Mouse (Mus musculus): ENCODE data around the gene Krt6b.
"Not testable (repeated sequence)": the region's sequence is repeated elsewhere in the genome, so short reads cannot be mapped to it uniquely, and the experiment has no call there.

Krt6b gene

DNA sequence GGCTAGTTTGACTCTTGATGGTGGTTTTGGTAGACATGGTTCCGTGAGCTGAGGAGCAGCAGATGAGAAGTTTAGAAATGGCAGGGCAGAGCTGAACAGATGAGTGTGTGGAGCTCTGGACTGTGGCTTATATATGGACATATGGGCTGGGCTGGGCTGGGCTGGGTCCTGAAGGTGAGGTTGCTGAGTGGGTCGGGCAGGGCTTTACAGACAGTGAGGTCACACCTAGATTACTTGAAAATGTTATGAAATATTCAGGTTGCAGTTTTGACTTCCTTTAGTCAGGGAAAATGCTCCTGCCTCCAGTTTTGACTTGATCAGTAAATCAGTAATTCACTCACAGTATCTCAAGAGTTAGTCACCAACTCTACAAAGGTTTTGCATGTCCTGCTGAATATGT is at the start of gene Krt6b:
Gene Krt6b, minus strand, starts transcription at position 101 of the 400 bp plus-strand sequence.
- no peak for DNase-seq (ENCODE audit: low spot score)

- no peak for DNase-seq (ENCODE audit: low spot score)
These were observed 44.6 kb upstream of the Krt6b start for GRCm38 (mm10) chr15:101724686-101725085.

DNA sequence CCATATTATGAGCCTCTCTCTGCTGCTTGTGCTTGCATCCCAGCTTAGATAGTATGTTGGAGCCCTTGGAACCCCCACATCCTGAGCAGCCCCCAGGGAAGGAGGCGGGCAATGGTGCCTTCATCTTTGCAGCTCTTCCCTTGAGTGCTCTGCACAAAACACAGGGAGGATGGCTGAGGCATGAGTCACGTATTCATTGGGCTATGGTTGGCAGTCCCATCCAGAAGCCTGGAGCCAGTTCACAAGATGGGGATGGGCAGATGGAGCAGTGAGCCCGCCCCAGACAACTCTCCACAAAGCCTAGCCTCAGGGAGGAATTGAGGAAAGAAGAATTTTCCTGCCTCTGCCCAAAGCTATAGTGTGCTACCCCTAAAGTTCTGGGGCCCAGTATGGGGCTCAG is 35.7 kb upstream of the Krt6b start:
- no peak for DNase-seq (ENCODE audit: low spot score)

DNA sequence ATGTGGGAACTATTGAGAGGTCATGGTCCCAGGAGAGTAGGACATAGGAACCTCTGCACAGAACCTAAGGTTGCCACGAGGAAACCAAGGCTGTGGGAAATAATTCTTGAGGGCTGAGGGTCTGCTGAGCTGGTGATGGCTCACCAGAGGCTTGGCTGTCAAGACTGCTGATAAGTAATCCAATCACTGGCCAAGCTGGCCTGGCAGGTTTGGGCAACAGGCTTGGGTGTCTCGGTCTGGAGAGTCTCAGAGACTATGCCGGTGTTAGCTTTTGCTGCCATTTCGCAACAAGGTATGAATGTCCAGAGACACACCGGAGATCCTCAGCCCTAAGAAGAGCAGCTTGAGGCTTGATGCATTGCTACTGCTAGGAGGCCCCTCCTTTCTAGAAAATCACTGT is 34.3 kb upstream of the Krt6b start:
- no peak for DNase-seq (ENCODE audit: low spot score)

DNA sequence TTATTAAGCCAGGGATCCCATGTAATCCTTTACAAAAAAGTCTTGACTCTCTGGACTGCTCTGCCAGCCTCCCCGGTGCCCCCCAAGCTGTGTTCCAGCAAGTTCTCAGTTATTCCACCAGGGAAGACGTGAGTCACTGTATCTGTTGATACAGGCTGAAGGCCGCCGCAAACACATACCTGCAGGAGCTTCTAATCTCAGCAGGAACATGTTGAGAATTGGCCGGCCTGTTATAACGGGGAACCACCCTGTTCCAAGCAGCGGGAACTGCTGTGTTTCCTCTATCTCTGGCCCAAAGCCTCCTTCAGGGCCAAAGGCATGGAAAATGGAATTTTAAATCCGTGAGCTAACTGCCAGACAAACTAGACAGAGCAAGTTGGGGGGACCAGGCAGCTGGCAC is 33.6 kb upstream of the Krt6b start:
- no peak for DNase-seq (ENCODE audit: low spot score)

DNA sequence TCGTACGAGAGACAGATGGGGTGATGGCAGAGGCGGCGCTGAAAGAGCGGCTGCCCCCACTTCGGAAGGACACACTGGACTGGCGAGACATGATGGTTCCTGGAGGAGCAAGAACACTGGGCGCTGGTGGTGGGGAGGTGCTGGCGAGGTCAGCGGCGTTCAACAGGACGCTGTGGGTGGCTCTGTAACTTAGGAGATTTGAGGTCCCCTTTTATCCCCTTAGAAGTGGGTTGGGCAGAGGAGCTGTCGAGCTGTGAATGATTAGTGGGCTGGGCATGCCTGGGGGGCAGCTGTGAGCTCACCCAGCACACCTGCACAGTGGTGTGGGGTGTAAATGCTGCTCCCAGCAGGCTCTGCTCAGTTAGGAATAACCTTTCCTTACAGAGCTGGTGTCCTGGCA is 32.6 kb upstream of the Krt6b start, which contains the start of gene Krt5:
Gene Krt5, minus strand, starts transcription at position 179 of the 400 bp plus-strand sequence.
- no peak for DNase-seq (ENCODE audit: low spot score)

DNA sequence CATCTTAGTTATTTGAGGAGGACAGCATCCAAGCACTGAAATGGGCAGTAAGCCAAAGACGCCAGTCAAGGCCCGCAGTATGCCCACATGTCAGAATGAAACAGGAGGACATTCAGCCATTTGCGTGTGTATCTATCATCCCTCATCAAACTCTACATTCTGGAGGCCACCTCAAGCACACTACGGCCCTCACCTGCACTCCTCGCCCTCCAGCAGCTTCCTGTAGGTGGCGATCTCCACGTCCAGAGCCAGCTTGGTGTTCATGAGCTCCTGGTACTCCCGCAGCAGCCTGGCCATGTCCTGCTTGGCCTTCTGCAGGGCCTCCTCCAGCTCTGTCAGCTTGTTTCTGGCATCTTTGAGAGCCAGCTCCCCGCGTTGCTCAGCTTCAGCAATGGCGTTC is 28.6 kb upstream of the Krt6b start:
- peak; percentile 8 for DNase-seq (ENCODE audit: low spot score)

GRCm38 (mm10) chr15:101707454-101707853 is 27.4 kb upstream of the Krt6b start:
- no peak for DNase-seq (ENCODE audit: low spot score)

DNA sequence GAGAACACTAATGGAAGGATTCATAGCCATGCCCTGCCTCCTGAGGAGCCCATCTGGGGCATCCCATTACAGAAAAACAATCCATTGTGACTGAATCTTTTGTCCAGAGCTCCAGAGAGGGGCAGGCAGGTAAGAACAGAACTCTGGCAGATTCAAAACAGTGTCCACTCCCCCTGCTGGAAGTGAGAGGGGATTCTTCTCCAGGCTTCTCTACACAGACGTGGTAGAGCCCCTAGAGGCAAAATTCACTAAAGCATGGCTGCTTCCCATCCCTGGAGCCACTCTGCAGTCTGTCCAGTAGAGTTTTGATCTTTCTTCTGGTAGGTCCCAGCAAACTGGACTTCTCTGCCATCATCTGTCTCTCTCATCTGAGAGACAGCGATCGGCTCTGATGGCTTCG is 24.0 kb upstream of the Krt6b start:
- DNase-seq (ENCODE audit: low spot score), result peak; percentile 76

GRCm38 (mm10) chr15:101702380-101702779 is 22.3 kb upstream of the Krt6b start:
- peak; percentile 13 for DNase-seq (ENCODE audit: low spot score)

GRCm38 (mm10) chr15:101699866-101700265 is 19.8 kb upstream of the Krt6b start:
- DNase-seq (ENCODE audit: low spot score), result no peak

GRCm38 (mm10) chr15:101699192-101699591 is 19.1 kb upstream of the Krt6b start:
- DNase-seq (ENCODE audit: low spot score), result no peak

- DNase-seq (ENCODE audit: low spot score), result peak; percentile 8
These were observed 17.5 kb upstream of the Krt6b start for GRCm38 (mm10) chr15:101697326-101698188.

- no peak for DNase-seq (ENCODE audit: low spot score)
These were observed 14.1 kb upstream of the Krt6b start, which contains the start of gene Krt6a for GRCm38 (mm10) chr15:101694207-101694606. Gene Krt6a, minus strand, starts transcription at chr15:101694307.

- not testable (repeated sequence) for DNase-seq (ENCODE audit: low spot score)
These were observed 10.4 kb upstream of the Krt6b start for GRCm38 (mm10) chr15:101690460-101690859.

- DNase-seq (ENCODE audit: low spot score), result no peak
These were observed 8.1 kb upstream of the Krt6b start for GRCm38 (mm10) chr15:101688161-101688560.

GRCm38 (mm10) chr15:101675978-101676377 is 4.1 kb downstream of the Krt6b start:
- DNase-seq (ENCODE audit: low spot score), result no peak

DNA sequence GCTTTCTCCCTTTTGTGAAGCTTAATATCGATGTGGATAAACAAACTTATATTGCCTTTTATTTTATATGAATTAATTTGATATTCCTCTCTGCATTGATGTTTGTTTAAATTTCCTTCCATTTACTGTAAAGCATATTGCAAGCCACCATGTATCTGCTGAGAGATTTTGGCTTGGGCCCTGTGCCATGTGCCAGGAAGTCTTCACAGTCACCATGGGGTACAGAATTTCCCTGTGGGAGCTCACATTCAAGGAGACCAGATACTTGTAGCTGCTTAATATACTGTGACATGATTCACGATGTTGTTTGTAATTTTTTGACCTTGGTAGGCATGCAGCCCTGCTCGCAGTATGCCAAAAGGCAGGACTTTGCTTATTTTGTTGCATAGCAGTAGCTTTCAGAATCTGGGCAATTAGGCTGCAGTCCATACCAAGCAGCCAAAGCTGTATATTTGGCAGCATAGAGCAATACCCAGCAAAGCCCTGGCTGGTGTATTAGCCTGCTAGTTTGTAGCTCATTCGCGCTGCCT is 27.3 kb downstream of the Krt6b start:
- DNase-seq (ENCODE audit: low spot score), result no peak

GRCm38 (mm10) chr15:101647280-101647679 is 32.8 kb downstream of the Krt6b start, which contains the start of gene Gm5478:
Gene Gm5478, minus strand, starts transcription at chr15:101647380.
- DNase-seq (ENCODE audit: low spot score), result no peak

DNA sequence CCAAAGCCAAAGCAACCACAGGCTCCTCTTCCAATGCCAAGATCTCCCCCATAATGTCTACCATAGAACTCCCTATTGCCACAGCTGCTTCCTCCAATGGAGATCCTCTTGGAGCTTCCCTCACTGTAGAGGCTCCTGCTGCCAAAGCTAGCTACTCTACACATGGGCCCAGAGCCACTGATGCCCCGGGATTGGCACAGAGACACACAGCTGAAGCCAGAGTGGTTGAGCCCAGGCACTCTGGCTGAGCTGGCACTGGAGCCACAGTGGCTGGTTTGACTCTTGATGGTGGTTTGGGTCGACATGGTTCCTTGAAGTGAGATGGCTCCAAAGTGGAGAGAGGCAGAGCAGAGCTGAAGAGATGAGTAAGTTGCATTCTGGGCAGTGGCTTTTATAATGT is 52.2 kb downstream of the Krt6b start, which contains the start of gene Gm5414:
Gene Gm5414, minus strand, starts transcription at position 305 of the 400 bp plus-strand sequence.
- DNase-seq (ENCODE audit: low spot score), result no peak

Measured in retina, embryonic 14.5 days (tissue).